Mouse (Mus musculus): ENCODE results near the gene Dusp7. TPM values are rescaled to one million over a fixed set of nuclear protein-coding genes. Genes with fewer than 3 reads are reported as not detected.

Gene Dusp7
- polyA plus RNA-seq, 1 experiment = 11.0 TPM

DNA sequence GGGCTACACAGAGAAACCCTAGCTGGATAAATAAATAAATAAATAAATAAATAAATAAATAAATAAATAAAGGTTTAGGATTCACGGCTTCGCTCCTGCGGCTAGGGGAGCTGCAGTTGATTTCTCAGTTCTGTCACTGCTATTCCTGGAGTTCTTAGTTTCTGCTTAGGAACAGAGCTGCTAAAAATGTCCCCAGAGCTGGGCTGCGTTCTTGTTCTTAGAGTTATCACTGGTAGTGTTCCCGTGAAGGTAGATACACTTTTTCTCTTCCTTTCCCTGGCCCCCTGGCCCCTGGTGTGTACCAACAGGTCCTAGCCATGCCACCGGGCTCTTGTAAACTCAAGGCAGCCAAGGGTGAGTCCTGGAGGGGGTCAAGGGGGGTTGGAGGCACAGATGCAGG is 48.4 kb downstream of the Dusp7 start:
- Histone ChIP-seq H3K36me3 (ENCODE audit: control insufficient read depth, insufficient read depth) (no peaks in the 10 kb centered on the region), H3K79me3 (ENCODE audit: low read depth) (no peaks in the 10 kb centered on the region), H3K79me2 (ENCODE audit: control insufficient read depth, insufficient read depth) (no peaks in the 10 kb centered on the region), H3ac (ENCODE audit: control insufficient read depth, insufficient read length, low read depth) (no peak overlapping the region), H3K4me3 (ENCODE audit: insufficient read depth, poor library complexity, severe bottlenecking) (no peak overlapping the region), H3K27me3 (ENCODE audit: control insufficient read depth, insufficient read depth, insufficient read length) (no peaks in the 10 kb centered on the region)
- TF ChIP-seq USF1 (IDR thresholded peaks at IDR 0.05; ENCODE audit: low read depth) (no peak), CTCF (IDR thresholded peaks at IDR 0.05; ENCODE audit: control insufficient read depth, insufficient read depth, insufficient read length) (no peak), MYOD1 (IDR thresholded peaks at IDR 0.05; ENCODE audit: control insufficient read depth, insufficient read length, low read depth) (no peak), MAX (IDR thresholded peaks at IDR 0.05) (no peak), FOSL1 (IDR thresholded peaks at IDR 0.05; ENCODE audit: insufficient read depth, low read length, poor library complexity, severe bottlenecking) (no peak), MYOG (IDR thresholded peaks at IDR 0.05; ENCODE audit: control insufficient read depth, extremely low read depth, insufficient read length) (no peak), CEBPB (IDR thresholded peaks at IDR 0.05; ENCODE audit: low read depth) (no peak)

DNA sequence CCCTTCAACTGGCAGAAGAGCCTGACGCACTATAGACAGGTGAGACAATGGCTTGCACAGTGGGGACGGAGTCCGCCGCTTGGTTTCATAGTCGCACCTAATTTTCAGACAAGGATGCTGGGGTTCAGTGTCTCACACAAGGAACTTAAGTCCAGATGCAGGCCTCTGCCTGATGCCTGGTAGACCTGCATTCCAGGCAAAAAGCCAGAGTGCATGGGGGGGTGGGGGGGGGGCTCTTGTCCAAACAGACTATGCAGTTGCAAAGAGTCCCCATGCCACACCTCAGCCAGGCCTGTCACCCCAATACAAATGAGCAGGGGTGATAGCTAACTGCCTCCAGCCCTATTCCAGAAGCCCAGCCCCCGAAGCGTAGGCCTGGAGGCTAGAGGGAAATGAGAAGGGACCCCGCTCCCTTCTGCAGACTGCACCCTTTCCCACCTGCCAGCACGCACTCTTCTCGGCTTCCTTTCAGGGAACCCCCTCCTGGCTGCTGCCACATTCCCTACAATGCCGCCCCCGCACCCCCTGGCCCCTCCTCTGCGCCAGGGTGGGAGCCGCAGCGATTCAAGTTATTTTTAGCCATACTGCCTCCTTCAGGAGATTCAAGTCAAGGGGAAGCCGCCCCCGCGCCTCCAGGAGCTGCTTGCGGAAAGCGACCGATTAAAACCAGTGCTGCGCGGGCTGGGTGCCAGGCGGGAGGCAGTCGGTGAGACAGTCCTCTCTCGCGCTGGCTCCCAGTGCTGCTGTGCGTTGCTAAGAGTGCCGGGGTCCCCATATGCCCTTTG is 49.6 kb downstream of the Dusp7 start:
- Histone ChIP-seq H3K36me3 (ENCODE audit: control insufficient read depth, insufficient read depth) (no peaks in the 10 kb centered on the region), H3ac (ENCODE audit: control insufficient read depth, insufficient read length, low read depth) (peak overlapping the region; percentile 19), H3K27me3 (ENCODE audit: control insufficient read depth, insufficient read depth, insufficient read length) (no peaks in the 10 kb centered on the region), H3K79me2 (ENCODE audit: control insufficient read depth, insufficient read depth) (no peaks in the 10 kb centered on the region), H3K79me3 (ENCODE audit: low read depth) (no peaks in the 10 kb centered on the region), H3K4me3 (ENCODE audit: insufficient read depth, poor library complexity, severe bottlenecking) (no peak overlapping the region)
- no peak for TF ChIP-seq MYOD1 (IDR thresholded peaks at IDR 0.05; ENCODE audit: control insufficient read depth, insufficient read length, low read depth)
- TF ChIP-seq CEBPB (IDR thresholded peaks at IDR 0.05; ENCODE audit: low read depth) = no peak
- no peak for TF ChIP-seq CTCF (IDR thresholded peaks at IDR 0.05; ENCODE audit: control insufficient read depth, insufficient read depth, insufficient read length)
- no peak for TF ChIP-seq MYOG (IDR thresholded peaks at IDR 0.05; ENCODE audit: control insufficient read depth, extremely low read depth, insufficient read length)
- no peak for TF ChIP-seq MAX (IDR thresholded peaks at IDR 0.05)
- TF ChIP-seq USF1 (IDR thresholded peaks at IDR 0.05; ENCODE audit: low read depth) = no peak
- no peak for TF ChIP-seq FOSL1 (IDR thresholded peaks at IDR 0.05; ENCODE audit: insufficient read depth, low read length, poor library complexity, severe bottlenecking)

DNA sequence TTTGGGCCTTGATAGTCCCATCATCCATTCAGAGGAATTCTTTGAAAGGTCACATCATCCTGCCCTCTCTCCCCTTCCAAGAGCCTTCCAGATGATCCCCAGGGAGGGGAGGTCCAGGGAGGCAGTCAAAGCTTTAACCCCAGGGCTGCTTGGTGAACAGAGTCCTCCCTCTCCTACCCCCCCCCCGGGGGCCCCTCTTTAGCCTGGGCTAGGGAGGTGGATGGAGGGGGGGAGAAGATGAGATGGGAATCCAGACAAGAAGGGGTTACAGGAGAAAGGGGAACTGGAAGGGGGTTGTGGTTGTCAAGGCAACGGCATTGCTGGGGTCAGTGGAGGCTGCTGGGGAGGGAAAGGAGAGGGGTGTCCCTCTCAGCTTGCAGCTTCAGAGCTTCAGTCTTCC is 52.2 kb downstream of the Dusp7 start:
- H3K27me3 ChIP-seq (ENCODE audit: control insufficient read depth, insufficient read depth, insufficient read length) = no peaks in the 10 kb centered on the region
- H3K79me2 ChIP-seq (ENCODE audit: control insufficient read depth, insufficient read depth) = no peaks in the 10 kb centered on the region
- no peaks in the 10 kb centered on the region for H3K79me3 ChIP-seq (ENCODE audit: low read depth)
- no peak overlapping the region for H3ac ChIP-seq (ENCODE audit: control insufficient read depth, insufficient read length, low read depth)
- H3K36me3 ChIP-seq (ENCODE audit: control insufficient read depth, insufficient read depth) = no peaks in the 10 kb centered on the region
- no peak for TF ChIP-seq FOSL1 (IDR thresholded peaks at IDR 0.05; ENCODE audit: insufficient read depth, low read length, poor library complexity, severe bottlenecking)
- no peak for TF ChIP-seq CEBPB (IDR thresholded peaks at IDR 0.05; ENCODE audit: low read depth)
- TF ChIP-seq MAX (IDR thresholded peaks at IDR 0.05) = no peak
- no peak for TF ChIP-seq CTCF (IDR thresholded peaks at IDR 0.05; ENCODE audit: control insufficient read depth, insufficient read depth, insufficient read length)
- no peak for TF ChIP-seq MYOD1 (IDR thresholded peaks at IDR 0.05; ENCODE audit: control insufficient read depth, insufficient read length, low read depth)
- TF ChIP-seq MYOG (IDR thresholded peaks at IDR 0.05; ENCODE audit: control insufficient read depth, extremely low read depth, insufficient read length) = no peak
- no peak for TF ChIP-seq USF1 (IDR thresholded peaks at IDR 0.05; ENCODE audit: low read depth)
- H3K4me3 ChIP-seq (ENCODE audit: insufficient read depth, poor library complexity, severe bottlenecking) = no peak overlapping the region

DNA sequence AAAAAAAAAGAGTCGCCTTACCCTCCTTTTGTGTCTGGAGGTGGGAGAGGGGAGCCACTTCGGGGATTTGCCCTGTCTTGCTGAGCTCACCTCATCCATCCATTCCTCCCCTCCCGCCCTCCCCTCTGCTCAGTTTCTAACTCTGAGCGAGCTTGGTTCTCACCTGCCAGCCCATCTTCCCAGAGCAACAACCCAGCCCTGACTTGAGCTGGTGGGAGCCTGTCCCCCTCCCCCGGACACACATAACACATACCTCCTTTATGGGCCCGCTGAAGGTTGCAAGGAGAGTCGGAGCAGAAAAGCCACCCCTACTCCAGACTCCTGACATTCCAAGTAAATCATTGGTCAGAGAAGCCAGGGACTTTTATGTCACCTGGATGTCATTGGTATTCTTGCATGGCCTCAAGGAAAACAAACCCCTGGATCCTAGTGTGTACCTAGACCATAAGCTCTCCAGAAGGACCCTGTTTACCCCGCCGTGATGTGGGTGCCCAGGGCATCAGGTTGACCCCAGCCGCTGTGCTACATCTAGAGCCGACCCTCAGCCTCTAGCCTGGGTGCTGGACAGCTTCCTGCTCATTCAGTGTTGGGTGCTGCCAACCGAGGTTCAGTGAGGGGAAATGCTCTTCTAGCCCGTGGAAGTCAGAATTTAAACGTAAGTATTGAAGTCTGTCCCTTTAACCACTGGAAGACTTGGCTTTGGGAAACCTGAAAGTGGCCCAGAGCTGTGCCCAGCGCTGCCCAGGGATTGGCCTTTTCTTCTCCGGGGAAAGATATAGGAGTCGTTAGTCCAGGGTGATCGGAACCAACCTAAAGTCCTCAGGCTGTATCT is 52.8 kb downstream of the Dusp7 start:
- Histone ChIP-seq H3K27me3 (ENCODE audit: control insufficient read depth, insufficient read depth, insufficient read length) (no peaks in the 10 kb centered on the region), H3K79me3 (ENCODE audit: low read depth) (no peaks in the 10 kb centered on the region), H3K36me3 (ENCODE audit: control insufficient read depth, insufficient read depth) (no peaks in the 10 kb centered on the region), H3K79me2 (ENCODE audit: control insufficient read depth, insufficient read depth) (no peaks in the 10 kb centered on the region), H3K4me3 (ENCODE audit: insufficient read depth, poor library complexity, severe bottlenecking) (no peak overlapping the region), H3ac (ENCODE audit: control insufficient read depth, insufficient read length, low read depth) (no peak overlapping the region)
- TF ChIP-seq MYOD1 (IDR thresholded peaks at IDR 0.05; ENCODE audit: control insufficient read depth, insufficient read length, low read depth) (no peak), USF1 (IDR thresholded peaks at IDR 0.05; ENCODE audit: low read depth) (no peak), MAX (IDR thresholded peaks at IDR 0.05) (no peak), FOSL1 (IDR thresholded peaks at IDR 0.05; ENCODE audit: insufficient read depth, low read length, poor library complexity, severe bottlenecking) (no peak), CTCF (IDR thresholded peaks at IDR 0.05; ENCODE audit: control insufficient read depth, insufficient read depth, insufficient read length) (no peak), CEBPB (IDR thresholded peaks at IDR 0.05; ENCODE audit: low read depth) (no peak), MYOG (IDR thresholded peaks at IDR 0.05; ENCODE audit: control insufficient read depth, extremely low read depth, insufficient read length) (no peak)

DNA sequence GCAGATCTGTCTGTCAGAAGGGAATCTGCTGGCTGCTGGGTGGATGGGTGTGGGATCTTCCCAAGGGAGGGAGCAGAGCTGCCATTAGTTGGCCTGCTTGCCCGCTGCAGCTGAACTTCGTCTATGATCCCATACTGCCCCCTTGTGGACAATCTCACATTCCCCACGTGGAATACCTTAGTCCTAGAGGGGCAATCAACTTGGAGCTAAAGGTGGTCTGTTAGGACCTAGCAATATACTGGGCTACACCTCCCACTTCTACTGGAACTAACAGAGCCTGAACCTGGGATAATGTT is 53.4 kb downstream of the Dusp7 start:
- TF ChIP-seq MYOD1 (IDR thresholded peaks at IDR 0.05; ENCODE audit: control insufficient read depth, insufficient read length, low read depth) (no peak), USF1 (IDR thresholded peaks at IDR 0.05; ENCODE audit: low read depth) (no peak), MYOG (IDR thresholded peaks at IDR 0.05; ENCODE audit: control insufficient read depth, extremely low read depth, insufficient read length) (no peak), CTCF (IDR thresholded peaks at IDR 0.05; ENCODE audit: control insufficient read depth, insufficient read depth, insufficient read length) (peak; percentile 48), CEBPB (IDR thresholded peaks at IDR 0.05; ENCODE audit: low read depth) (no peak), FOSL1 (IDR thresholded peaks at IDR 0.05; ENCODE audit: insufficient read depth, low read length, poor library complexity, severe bottlenecking) (no peak), MAX (IDR thresholded peaks at IDR 0.05) (peak; percentile 80)
- Histone ChIP-seq H3K4me3 (ENCODE audit: insufficient read depth, poor library complexity, severe bottlenecking) (no peak overlapping the region), H3K79me2 (ENCODE audit: control insufficient read depth, insufficient read depth) (no peaks in the 10 kb centered on the region), H3K79me3 (ENCODE audit: low read depth) (no peaks in the 10 kb centered on the region), H3K36me3 (ENCODE audit: control insufficient read depth, insufficient read depth) (no peaks in the 10 kb centered on the region), H3K27me3 (ENCODE audit: control insufficient read depth, insufficient read depth, insufficient read length) (no peaks in the 10 kb centered on the region), H3ac (ENCODE audit: control insufficient read depth, insufficient read length, low read depth) (no peak overlapping the region)

Other genes starting within 250 kb of the Dusp7 start
- gene Glyctk, start 210.5 kb upstream of the Dusp7 start, polyA plus RNA-seq (2012; fragmentation: generic; extraction: Trizol) = 1.4 TPM
- gene Wdr82, start 197.7 kb upstream of the Dusp7 start, polyA plus RNA-seq (2012; fragmentation: generic; extraction: Trizol) = 49.6 TPM
- gene Ppm1m, start 168.9 kb upstream of the Dusp7 start, polyA plus RNA-seq (2012; fragmentation: generic; extraction: Trizol) = 42.8 TPM
- gene Twf2, start 165.5 kb upstream of the Dusp7 start, polyA plus RNA-seq (2012; fragmentation: generic; extraction: Trizol) = 54.7 TPM
- not detected for gene Tlr9, start 146.0 kb upstream of the Dusp7 start, polyA plus RNA-seq (2012; fragmentation: generic; extraction: Trizol)
- gene Alas1, start 120.0 kb upstream of the Dusp7 start, polyA plus RNA-seq (2012; fragmentation: generic; extraction: Trizol) = 81.3 TPM
- gene Poc1a, start 87.6 kb upstream of the Dusp7 start, polyA plus RNA-seq (2012; fragmentation: generic; extraction: Trizol) = 20.6 TPM
- gene Rpl29, start 60.8 kb downstream of the Dusp7 start, polyA plus RNA-seq (2012; fragmentation: generic; extraction: Trizol) = 72.9 TPM
- gene Acy1, start 69.7 kb downstream of the Dusp7 start, polyA plus RNA-seq (2012; fragmentation: generic; extraction: Trizol) = 21.4 TPM
- gene Abhd14b, start 78.8 kb downstream of the Dusp7 start, polyA plus RNA-seq (2012; fragmentation: generic; extraction: Trizol) = 6.1 TPM
- 18.4 TPM for gene Abhd14a, start 79.0 kb downstream of the Dusp7 start, polyA plus RNA-seq (2012; fragmentation: generic; extraction: Trizol)
- gene Pcbp4, start 84.7 kb downstream of the Dusp7 start, polyA plus RNA-seq (2012; fragmentation: generic; extraction: Trizol) = 294 TPM
- 0.29 TPM for gene Gpr62, start 97.3 kb downstream of the Dusp7 start, polyA plus RNA-seq (2012; fragmentation: generic; extraction: Trizol)
- gene Rrp9, start 107.3 kb downstream of the Dusp7 start, polyA plus RNA-seq (2012; fragmentation: generic; extraction: Trizol) = 109 TPM
- gene Parp3, start 108.3 kb downstream of the Dusp7 start, polyA plus RNA-seq (2012; fragmentation: generic; extraction: Trizol) = 26.8 TPM
- gene Iqcf1, start 131.3 kb downstream of the Dusp7 start, polyA plus RNA-seq (2012; fragmentation: generic; extraction: Trizol) = 0.08 TPM
- not detected for gene Iqcf5, start 145.9 kb downstream of the Dusp7 start, polyA plus RNA-seq (2012; fragmentation: generic; extraction: Trizol)
- gene Iqcf3, start 193.0 kb downstream of the Dusp7 start, polyA plus RNA-seq (2012; fragmentation: generic; extraction: Trizol) = not detected
- gene Iqcf4, start 202.4 kb downstream of the Dusp7 start, polyA plus RNA-seq (2012; fragmentation: generic; extraction: Trizol) = not detected